Mouse (Mus musculus) liver, embryonic 14.5 days (tissue): Measurements from ENCODE around the gene U2af1l4.

Experiments
- CTCF ChIP-seq: IDR thresholded peaks from 2 replicates; pipeline ENCODE4 v1.5.1; 2016; ENCODE audit warnings: antibody characterized with exemption, low read depth, control low read depth
- EP300 ChIP-seq: IDR thresholded peaks from 2 replicates; pipeline ENCODE4 v1.6.1; 2016; ENCODE audit warnings: antibody characterized with exemption, low read depth

DNA sequence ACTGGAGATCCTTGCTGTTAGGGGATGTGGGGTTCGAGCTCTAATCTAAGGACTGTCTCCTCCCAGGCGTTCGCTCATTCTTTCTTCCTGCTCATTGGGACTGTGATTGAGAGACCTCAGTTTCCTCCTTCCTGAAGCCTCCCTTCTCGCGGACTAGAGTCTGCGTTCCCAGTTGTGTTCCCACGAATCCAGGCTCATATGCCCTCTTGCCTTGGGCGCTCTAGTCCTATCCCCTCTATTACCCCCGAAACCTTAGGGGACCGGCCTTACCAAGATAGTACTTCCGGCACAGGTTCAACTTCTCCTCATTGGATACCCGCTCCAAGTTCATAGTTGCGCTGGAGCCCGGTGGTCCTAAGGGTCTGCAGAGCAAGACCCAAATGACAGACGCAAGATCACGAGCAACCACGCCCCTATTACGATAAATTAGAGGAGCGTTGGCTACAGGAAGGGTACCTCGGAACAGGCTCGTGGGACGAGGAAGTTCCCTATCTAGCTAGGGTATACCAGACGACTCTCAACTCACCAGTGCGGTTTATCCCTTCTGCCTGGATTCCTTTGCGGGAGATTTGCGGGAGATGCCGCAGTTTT is 480 bp upstream of the U2af1l4 start:
- no peak for TF ChIP-seq CTCF
- no peak for TF ChIP-seq EP300
